Mouse (Mus musculus) embryonic fibroblast, embryonic 13.5 days (primary cell): Measurements from ENCODE around the gene Adgre5.

Experiments
- CTCF ChIP-seq: IDR thresholded peaks from 2 replicates; pipeline ENCODE4 v1.5.1; 2011; ENCODE audit warnings: mild to moderate bottlenecking, control low read depth, low read length, moderate library complexity, borderline replicate concordance; ENCODE audit not compliant: insufficient read depth
- POLR2A ChIP-seq: IDR thresholded peaks from 2 replicates; pipeline ENCODE4 v1.6.1; 2011; ENCODE audit warnings: low read depth, mild to moderate bottlenecking, control low read depth, low read length, moderate library complexity

DNA sequence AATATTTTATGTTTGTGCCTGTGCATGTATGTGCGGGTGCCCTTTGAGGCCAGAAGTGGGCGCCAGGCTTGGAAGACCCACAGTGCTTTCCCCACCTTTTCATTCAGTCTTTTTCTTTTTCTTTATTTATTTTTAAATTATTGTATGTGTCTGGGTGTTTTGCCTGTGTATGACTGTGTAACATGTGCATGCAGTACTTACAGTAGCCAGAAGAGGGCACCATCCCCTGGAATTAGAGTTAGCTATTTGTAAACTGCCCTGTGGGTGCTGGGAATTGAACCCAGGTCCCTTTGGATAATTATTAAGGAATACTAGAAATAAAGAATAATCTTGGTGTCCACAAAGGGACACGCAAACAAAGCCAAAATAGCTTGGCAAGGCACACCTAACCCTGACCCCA is 15.1 kb upstream of the Adgre5 start:
- no peak for TF ChIP-seq CTCF
- TF ChIP-seq POLR2A: no peak
